Mouse (Mus musculus): ENCODE results near the gene Cyp2d40. TPM values are rescaled to one million over a fixed set of nuclear protein-coding genes. Genes with fewer than 3 reads are reported as not detected.
"Not testable (repeated sequence)": the region's sequence is repeated elsewhere in the genome, so short reads cannot be mapped to it uniquely, and the experiment has no call there.

Cyp2d40 gene
- total RNA-seq, 1 experiment from 2014 or later: not detected

DNA sequence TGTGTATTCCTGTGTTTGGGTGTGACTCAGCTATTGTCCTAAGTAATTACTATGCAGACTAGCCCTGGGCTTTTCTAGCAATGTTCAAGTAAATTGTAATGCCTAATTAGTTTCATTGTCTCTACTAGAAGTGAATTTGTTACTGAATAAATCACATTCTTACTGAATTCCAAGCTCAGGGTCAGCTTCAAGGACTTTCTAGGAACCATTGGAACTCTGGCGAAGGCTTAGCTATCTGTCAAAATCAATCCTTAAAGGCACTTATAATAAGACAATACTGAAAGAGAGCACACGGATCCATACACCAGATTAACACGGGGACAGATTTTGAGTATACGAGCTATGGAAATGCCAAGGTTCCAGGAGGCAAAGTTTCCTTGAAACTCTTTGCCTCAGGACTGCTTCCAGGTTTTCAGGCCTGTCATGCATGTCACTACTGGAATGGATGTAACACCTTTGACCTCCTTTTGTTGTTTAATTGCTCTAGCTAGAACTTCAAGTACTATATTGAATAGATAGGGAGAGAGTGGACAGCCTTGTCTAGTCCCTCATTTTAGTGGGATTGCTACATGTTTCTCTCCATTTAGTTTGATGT is 30.6 kb downstream of the Cyp2d40 start:
- not testable (repeated sequence) for ATAC-seq (replicated peaks in 1 of 2; ENCODE audit: insufficient read depth in 1 of 2, low FRiP score in 2 of 2, low TSS enrichment in 1 of 2, low read depth in 1 of 2, poor library complexity in 2 of 2, severe bottlenecking in 2 of 2)

Other genes with a start within 250 kb of the Cyp2d40 start
- gene Cyp2d12, start 209.1 kb downstream of the Cyp2d40 start, total RNA-seq (2017): not detected in 2 replicates
- not detected in 2 replicates for gene Cyp2d34, start 143.2 kb downstream of the Cyp2d40 start, total RNA-seq (2017)
- gene Cyp2d26, start 30.1 kb upstream of the Cyp2d40 start, total RNA-seq (2017): not detected in 2 replicates
- gene Tcf20, start 223.7 kb upstream of the Cyp2d40 start, total RNA-seq (2017): 113 and 129 TPM in 2 replicates

Measured in hematopoietic stem cell, adult 5-6 weeks (primary cell).